Mouse (Mus musculus) urinary bladder, adult 18-20 months (tissue): ENCODE data around the gene Nmur1.

ENCODE experiments used
- DNase-seq, 2 experiments: peaks; one replicate each; pipeline ENCODE4 v3.0.0; 2022; ENCODE audit warnings: low spot score in 2 of 2, mixed read lengths in 2 of 2

Gene Nmur1

GRCm38 (mm10) chr1:86409476-86409875 is 16.6 kb downstream of the Nmur1 start:
- no peak for DNase-seq

GRCm38 (mm10) chr1:86408515-86408914 is 17.5 kb downstream of the Nmur1 start:
- DNase-seq: no peak

GRCm38 (mm10) chr1:86406914-86407313 is 19.1 kb downstream of the Nmur1 start:
- no peak for DNase-seq

- no peak for DNase-seq
Measured at GRCm38 (mm10) chr1:86406313-86406712, 19.7 kb downstream of the Nmur1 start.

GRCm38 (mm10) chr1:86404834-86405233 is 21.2 kb downstream of the Nmur1 start:
- DNase-seq: no peak

GRCm38 (mm10) chr1:86400096-86400754 is 25.8 kb downstream of the Nmur1 start:
- DNase-seq: no peak

GRCm38 (mm10) chr1:86399322-86399721 is 26.7 kb downstream of the Nmur1 start:
- DNase-seq: no peak

GRCm38 (mm10) chr1:86398222-86398621 is 27.8 kb downstream of the Nmur1 start:
- DNase-seq: no peak

GRCm38 (mm10) chr1:86397621-86398020 is 28.4 kb downstream of the Nmur1 start:
- no peak for DNase-seq

GRCm38 (mm10) chr1:86395897-86396296 is 30.1 kb downstream of the Nmur1 start:
- no peak for DNase-seq

GRCm38 (mm10) chr1:86394246-86394645 is 31.8 kb downstream of the Nmur1 start:
- DNase-seq: no peak

GRCm38 (mm10) chr1:86393219-86393618 is 32.8 kb downstream of the Nmur1 start:
- no peak for DNase-seq

GRCm38 (mm10) chr1:86391425-86391824 is 34.6 kb downstream of the Nmur1 start:
- DNase-seq: no peak

GRCm38 (mm10) chr1:86389230-86389629 is 36.8 kb downstream of the Nmur1 start:
- peak; percentile 33 to 59 for DNase-seq

GRCm38 (mm10) chr1:86381027-86381426 is 45.0 kb downstream of the Nmur1 start:
- no peak for DNase-seq

- no peak for DNase-seq
Measured at GRCm38 (mm10) chr1:86379161-86379569, 46.9 kb downstream of the Nmur1 start.

- DNase-seq: no peak
Measured at GRCm38 (mm10) chr1:86378662-86379061, 47.4 kb downstream of the Nmur1 start.

GRCm38 (mm10) chr1:86376354-86376753 is 49.7 kb downstream of the Nmur1 start:
- DNase-seq: no peak

- DNase-seq: peak in 1 of 2 experiments; percentile 17
Measured at GRCm38 (mm10) chr1:86371997-86372396, 54.0 kb downstream of the Nmur1 start.

GRCm38 (mm10) chr1:86368086-86368485 is 57.9 kb downstream of the Nmur1 start:
- no peak for DNase-seq

- DNase-seq: no peak
Measured at GRCm38 (mm10) chr1:86363671-86364070, 62.4 kb downstream of the Nmur1 start.

- DNase-seq: no peak
Measured at GRCm38 (mm10) chr1:86361852-86362615, 64.0 kb downstream of the Nmur1 start.

- no peak for DNase-seq
Measured at GRCm38 (mm10) chr1:86360441-86360840, 65.6 kb downstream of the Nmur1 start.
